Mouse (Mus musculus) adipocyte (in vitro differentiated cells): ENCODE measurements at regions not wholly inside any gene's neighbourhood (a gene's known extent, or its start where the extent isn't known, plus 50 kb on each side); places are given as distances from the start of the nearest gene placed in this dataset.

Experiments used
- DNase-seq: peaks from one replicate; pipeline ENCODE4 v3.0.0-alpha.2; 2016; ENCODE audit warnings: low spot score

DNA sequence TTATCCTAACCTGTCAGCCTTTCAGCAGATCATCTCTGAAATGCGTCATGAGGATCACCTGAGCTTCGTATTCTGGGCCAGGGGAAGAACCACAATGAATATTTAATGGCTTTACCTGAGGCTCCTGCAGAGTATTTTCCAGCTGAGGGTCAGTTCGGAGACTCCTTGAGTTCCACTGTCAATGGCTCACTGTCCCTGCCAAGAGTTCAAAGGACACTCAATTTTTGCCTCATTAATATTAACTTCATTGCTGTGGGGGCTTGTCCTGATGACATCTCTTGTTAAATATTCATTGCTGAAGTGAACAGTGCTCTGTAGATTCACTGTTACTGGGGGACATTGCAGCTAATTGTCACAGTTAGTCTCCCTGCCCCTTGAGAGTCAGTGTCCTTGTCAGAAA, 316.2 kb upstream of the Myt1l start:
- DNase-seq: no peak

DNA sequence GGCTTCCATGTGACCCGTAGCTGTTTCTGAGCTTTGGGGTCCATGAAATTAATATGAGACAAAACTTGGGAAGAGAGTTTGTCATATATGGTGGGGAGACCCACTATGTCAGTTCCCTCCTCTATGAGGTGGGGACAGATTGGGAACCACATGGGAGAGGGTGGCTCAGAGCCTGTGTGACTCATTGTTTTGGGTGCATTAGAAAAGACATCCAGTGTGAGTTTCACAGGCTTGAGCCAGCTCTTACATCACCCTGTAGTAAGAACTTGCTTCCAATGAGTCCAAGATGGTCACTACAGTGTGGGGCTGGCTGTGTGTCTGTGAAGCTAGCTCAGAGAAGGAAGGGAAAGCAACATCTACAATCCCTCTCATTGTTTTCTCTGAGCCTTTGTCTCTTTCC, 314.6 kb upstream of the Myt1l start:
- DNase-seq: no peak

DNA sequence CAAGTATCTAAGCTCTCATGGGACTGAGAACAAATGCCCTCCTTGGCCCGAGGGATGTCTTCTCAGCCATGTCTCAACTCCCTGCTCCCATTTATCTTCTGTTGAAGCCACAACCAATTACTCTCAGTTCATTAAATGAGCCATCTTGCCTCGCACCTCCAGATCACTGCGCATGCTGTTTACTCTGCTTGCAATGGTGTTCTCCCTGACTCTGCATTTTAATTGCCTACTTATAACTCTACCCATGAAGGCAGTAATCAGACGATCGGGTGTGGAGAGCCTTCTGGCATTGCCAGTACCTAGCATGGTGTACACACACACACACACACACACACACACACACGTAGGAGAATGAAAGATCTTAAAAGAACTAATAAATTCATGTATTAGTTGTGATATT, 306.1 kb upstream of the Myt1l start:
- no peak for DNase-seq

DNA sequence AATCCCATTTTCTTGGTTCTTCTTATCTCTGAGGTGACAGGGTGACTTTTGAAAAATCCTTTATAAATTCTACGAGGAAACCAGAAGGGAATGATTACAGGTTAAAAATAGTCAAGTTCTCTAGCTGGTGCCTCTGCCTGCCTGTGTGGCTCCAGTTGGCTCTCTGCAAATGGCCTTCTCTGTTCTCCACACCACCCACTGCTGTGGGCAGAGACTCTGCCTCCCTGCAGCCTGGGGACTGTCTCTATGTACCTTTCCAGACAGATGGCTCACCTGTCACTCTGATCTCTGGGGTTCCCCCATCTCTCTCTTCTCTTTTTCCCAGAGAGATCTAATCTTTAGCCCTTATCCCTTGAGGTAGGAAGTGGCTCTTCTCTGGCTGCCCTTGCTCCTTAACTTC, 302.2 kb upstream of the Myt1l start:
- no peak for DNase-seq

DNA sequence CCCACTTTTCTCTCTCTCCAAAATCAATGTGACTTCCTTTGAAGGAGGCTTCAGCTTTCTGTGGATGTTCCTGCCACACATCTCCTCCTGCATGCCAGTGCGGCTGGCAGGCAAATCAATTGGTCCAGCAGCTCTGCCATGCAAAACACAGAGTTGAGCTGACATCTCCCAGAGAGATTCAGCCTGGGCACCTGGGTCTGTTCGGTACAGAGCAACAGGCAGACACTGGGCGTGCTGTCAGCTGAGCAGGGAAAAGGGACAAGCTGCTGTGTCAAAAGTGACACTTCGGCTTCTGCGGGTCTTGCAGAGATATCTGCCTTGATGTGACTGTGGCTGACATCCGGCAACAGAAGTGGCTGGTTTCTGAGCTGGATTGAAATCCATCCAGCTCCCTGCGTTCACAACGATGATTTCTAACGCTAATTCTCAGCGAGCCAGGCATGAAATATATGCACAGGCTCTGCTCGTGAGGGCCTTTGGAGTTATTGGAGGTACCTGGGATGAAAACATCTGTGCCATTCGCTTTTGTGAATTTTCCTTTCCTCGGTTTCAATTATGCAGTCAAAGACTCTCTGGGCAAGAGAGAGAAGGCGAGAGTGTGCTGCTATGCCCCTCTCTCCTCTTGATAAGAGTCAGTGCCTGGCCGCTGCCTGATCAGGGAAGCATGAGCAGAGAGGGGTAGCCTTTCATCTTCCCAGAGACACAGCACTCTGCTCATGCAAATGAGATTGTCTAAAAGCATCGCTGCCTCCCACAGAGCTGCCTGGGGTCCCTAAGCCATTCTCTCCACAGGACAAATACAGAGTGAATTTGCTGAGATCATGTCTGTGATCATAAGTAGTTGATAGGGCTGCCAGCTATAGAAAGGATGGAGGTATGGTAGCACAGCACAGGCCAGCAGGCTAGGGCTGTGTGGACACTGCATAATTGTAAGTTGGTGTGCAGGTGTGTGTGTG, 295.4 kb upstream of the Myt1l start:
- no peak for DNase-seq

DNA sequence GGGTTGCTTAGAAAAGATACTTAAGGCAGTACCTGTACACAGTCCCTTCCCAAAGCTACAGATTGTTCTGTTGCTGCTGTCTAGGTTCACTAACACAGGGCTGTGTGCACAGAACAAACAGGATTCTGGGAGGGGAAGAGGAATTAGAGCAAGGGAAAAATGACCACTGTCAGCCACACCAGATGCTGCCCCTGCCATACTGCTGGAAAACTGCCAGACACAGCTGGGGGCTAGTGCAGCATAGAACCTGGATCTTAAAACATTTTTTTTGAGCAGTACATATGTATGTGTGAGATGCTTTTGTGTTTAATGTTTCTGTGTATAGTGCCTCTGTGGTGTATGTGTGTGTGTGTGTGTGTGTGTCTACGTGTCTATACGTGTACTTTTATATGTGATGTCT, 291.7 kb upstream of the Myt1l start:
- no peak for DNase-seq

DNA sequence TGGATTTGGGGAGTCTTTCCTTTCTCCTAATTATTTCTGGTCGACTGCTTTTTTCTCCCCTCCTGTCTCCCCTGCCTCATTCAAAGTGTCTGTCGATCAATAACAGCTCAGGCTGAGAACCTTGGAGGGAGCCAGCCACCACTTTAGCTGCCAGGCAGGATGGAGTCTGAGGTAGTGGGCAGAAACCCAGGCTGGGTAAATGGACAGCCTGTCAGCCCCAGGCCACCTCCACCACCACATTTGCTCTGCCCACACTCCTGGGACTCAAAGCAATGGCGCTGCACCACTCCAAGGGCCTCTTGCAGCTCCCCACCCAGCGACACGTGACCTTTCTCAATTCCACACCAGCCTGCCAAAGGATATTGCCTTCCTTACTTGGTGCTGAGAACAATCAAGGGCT, 290.7 kb upstream of the Myt1l start:
- DNase-seq: no peak

DNA sequence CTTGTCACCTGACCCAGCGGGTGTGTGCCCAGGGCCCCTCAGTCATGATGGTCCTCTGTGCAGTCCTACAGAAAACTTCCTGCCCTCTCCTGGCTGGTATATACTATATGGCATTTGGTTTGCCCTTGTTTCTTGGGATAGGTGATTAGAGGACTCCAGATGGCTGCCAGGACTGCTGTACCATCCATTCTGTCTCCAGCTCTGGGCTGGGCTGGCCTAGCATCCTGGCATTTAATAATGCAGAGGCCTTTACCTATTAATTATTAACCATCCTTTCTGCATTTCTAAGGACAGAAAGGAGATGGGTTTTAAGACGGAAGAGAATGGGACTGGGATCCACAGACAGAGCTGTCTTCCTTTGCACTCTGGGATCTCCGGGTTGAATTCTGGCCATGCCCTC, 288.7 kb upstream of the Myt1l start:
- DNase-seq: no peak

DNA sequence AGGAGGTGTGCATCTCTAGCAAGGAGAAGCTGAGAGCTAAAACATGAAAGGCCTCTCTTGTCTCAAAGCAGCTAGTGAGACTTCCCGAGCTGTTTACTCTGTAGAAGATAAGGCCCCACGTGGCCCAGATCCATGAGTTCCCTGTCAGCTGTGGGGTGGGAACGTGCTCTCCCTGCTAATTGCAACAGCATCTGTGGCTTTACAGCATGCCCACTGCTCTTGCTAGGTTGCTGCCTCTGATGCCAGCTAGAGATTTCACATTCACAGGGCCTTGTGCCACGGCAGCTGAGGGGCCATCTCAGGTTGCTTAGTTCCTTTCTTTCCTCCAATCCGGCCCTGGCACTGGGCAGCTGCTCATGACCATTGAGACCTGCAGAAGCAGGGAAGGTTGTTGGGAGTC, 288.2 kb upstream of the Myt1l start:
- DNase-seq: no peak

DNA sequence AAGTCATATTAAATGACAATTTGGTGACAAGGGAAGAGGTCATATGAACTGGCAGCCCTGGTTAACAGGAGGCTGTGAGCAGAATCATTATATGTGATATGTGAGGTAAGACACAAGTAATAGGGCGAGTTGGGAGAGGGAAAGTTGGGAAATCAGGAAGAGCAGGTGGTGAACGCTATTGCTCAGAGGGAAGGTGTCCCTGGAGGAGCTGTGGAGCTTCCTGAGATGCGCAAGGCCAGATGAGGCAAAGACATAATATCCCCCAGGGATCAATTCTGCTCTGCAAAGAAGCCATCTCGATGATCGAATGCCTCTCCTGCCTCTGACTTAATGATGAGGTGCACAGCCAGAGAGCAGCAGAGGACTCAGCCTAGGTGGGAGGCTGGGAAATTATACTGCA, 285.1 kb upstream of the Myt1l start:
- no peak for DNase-seq

DNA sequence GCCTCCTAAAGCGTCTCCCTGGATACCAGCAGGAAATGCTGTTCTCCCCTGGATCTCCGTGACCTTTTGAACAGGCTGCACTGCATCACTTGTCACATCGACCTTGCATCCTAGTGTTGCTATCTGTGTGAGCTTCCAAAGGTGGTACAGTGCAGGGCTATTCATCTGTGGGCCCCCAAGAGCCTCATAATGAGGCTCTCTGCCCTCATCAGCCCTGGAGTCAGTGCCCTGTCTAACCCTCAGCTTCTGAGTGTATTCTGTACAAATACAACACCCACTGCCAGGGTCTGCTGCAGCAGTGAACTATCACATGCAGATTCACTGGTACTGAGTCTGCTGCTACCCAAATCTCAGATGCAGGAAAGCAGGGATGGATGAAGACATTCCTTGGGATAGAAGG, 282.1 kb upstream of the Myt1l start:
- DNase-seq: no peak

DNA sequence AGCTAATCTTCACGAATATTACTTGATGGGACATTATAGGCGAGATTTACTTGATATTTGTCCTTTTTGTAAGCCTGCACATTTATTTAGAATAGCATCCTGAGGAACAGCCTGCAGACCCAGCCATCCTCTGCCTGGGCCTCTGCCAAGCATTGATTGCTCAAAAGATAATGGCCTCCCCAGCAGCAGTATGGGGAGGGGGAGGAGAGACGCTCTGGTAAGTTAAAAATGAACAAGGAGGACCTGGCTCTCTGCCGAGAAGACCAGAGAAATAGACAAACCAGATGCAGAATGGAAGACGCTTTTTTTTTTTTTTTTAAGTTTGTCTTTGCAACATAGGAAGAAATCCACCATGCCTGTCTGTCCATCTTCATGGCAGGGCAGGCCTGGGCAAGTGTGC, 280.8 kb upstream of the Myt1l start:
- DNase-seq: no peak

DNA sequence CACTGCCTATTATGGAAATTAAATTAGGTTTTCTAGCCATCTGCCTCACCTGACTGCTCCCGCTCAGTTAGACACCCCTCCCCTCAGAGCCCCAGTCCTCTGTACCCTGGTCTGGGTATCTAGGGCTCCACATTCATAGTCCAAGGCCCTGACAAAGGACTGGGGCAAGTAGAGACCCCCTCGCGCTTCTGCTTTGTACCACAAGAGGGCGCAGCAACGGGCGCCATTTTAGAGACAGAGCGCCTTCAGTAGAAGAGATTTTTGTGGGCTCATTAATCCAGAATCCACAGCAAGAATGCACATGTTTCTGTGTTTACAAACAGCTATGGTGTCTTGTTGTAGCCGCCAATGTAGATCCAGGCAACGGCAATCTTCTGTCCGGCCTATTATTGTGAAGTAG, 279.7 kb upstream of the Myt1l start:
- DNase-seq: no peak

DNA sequence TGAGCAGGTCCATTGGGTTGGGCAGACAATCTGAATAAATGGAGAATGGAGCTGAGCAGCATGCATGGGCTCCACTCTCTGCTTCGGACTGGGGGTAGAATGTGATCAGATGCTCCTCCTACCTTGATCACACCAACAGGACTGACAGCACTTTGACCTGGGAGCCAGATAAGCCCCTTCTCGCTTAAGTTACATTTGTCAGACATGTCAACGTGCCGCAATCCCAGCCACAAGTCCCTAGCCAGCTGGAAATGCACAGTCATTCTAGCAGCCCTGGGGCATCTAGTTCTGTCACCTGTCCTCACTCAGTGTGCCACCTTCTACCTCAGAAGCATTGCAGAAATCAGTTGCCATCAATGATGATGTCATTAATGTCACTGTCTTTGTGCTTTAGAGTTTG, 272.1 kb upstream of the Myt1l start:
- DNase-seq: no peak

DNA sequence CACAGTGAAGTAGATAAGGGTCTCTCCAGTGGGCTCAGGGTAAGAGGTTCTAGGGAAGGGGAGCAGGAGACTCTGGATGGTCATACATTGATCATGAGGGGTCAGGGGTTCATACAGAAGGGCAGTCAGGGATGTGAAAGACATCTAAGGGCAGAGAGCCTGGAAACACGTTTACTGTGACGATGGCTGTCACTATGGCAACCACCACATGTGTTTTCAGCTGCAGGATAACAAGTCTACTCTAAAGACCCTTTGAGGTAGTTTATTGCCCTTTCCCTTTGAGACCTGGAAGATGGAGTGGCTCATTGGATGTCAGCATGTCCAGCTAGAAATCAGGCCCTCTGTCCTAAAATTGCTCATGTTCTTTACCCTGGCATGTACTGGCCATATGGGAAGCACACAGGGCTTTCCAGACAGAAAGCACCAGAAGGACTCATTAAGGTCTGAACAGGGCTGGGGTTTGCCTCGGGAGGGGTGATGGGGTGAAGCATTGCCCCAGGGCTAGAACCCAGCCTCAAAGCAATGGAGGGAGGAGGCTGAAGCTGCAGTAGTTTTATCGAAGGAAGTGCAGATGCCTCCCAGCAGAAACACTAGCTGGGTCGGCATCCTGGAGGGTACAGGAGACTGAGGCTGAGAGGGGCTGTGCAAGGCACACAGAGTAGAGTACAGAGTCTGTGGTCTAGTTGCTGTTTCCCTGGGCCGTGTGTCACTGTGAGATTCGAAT, 271.0 kb upstream of the Myt1l start:
- DNase-seq: no peak

DNA sequence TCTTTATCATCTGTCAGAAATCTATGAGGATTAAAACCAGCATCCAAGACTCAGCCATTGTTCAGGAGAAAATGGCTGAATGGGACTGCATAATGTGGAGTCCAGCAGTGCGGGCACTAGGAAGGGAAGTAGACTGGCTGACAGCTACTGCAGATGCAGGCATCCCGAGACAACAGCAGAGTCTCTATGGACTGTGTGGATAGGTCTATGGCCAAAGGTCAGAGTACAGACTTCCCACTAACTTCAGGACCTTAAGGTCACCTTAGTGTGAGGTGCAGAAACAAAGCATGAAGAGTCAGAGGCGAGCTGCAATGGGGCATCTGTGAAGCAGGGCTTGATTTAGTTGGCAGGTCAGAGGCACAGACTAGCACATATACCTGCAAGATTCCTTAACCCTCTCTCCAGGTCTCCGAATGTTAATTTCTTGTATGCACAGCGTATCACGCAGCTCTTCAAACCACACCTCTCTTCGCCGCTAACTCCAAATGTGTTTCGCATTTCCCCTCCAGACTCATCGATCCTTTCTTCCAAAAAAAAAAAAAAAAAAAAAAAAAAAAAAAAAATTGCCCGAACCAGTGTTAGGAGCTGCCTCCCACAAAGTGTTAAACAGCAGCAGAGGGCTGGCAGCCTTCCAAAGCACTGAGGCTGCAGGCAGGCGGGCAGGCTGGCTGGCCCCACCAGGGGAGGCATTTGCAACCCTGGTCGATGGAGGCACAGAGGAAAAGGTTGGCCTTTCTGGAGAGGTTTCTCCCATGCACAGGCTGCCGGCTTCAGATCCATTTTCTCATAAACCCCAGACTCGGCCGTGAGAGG, 270.2 kb upstream of the Myt1l start:
- no peak for DNase-seq

DNA sequence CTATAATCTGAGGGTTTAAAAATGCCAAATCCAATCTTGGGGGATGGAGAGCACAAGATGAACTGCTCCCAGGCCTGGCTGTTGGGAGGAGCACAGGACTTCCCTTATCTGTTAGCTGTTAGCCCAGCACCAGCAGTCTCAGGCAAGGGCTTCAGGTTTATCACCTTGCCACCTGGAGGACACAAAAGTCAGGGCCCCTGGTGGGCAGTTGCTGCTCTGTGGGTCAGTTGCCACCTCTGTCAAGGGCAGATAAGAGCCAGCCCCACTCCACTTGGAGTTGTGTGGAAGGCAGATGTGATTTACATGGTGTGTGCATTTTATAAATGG, 269.7 kb upstream of the Myt1l start:
- DNase-seq: no peak

DNA sequence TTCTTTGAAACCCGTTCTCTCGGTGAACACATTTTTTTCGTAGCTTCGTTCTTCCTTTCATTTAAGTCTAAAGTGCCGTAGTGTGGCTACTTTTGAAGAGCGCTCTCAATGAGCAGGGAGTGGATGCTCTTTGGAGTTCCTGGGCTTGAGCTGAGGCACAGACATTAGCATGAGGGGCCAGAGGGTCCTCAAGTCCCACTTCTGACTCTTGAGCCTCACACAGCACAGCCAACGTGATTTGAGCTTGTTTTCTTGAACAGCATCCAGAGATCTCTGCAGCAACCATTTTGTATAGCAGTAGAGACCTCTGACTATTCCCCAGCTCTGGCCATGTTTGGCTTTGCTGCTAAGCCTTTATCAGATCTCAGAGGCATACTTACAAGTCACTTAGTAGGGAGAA, 269.2 kb upstream of the Myt1l start:
- no peak for DNase-seq

DNA sequence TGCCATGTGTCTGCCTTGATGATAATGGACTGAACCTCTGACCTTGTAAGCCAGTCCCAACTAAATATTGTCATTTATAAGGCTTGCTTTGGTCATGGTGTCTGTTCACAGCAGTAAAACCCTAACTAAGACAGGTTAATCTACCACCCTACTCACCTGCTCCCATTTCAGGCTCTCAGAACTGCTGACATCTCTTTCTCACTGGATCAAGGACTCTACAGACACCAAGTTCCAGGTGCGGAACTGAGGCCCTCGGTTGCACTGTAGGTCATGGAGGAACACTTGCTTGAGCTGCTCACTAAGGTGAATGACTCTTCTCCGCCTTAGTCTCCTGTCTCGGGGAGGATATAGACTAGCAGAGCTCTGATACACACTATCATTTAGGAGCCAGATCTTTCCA, 254.0 kb upstream of the Myt1l start:
- DNase-seq: no peak

DNA sequence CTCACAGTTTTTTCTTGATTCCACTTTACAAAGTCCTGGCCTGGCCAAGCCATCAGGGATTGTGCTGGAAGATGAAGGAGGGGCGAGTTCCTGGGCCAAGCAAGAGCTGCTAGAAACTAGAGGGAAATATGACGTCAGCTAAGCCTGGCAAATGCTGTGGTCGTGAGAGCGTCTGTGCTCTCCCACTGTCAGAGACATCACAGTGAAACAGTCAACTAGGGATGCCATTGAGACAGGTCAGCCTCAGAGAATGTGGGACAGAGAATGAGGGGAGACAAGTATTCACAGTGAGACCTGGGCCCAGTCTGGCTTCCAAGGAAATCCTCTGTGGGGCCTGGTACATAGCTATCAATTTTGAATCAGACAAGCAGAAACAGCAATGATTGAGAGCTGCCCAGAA, 252.5 kb upstream of the Myt1l start:
- no peak for DNase-seq

DNA sequence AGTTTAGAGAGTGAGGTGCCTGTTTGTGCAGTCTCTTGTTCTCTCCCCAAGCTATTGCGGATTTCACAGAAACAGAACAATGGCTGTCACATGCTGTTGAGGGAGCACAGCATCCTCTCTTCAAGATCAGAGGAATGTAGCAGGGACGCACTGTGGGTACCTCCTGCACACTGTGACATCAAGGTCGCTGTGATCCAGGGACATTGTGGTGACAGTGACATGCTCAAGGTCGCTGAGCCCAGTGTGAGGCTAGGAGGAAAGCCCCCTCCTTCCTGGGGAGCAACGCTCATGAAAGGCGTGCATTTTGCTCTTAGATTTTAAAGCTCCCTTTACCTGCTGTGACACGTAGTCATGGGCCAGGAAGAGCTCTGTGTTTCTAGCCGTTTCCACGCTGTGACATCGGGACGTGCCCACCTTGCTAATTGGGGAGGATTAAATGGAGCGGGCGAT, 248.5 kb upstream of the Myt1l start:
- DNase-seq: no peak

DNA sequence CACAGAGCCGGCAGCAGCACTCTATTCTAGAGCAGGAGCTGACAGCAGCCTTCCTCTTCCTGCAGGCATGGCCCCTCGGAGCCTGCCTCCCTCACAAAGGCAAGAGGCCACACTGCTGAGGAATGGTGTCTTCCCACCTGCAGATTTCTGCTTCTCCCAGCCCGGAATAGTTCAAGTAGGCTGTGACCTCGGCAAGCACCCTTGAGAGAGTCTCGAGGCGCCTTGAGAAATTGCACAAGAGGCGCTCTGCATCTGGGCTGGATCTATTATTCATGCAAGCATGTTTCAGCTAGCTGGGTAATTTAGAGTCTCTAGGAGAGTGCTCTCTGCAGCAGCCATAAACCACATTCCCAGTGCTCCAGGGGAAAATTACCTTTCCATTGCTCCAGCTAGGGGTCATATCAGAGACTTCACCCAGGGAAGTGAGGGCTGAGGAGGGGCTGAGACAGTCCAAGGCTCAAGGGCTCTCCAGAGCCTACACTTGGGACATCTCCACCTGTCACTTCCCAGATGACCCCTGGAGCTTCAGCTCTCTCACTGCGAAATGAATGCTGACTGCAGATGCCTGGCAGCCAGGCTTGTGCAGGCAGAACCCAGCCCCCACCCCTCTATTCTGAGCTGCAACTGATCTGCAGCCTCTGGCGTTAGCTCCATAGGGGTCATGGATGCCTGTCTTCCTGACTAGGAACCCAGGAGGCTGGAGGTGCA, 247.9 kb upstream of the Myt1l start:
- DNase-seq: no peak
